Mouse (Mus musculus): ENCODE measurements around the gene Pde10a. TPM values are rescaled to one million over a fixed set of nuclear protein-coding genes. Genes with fewer than 3 reads are reported as not detected.

Pde10a gene
- polyA plus RNA-seq, 1 experiment from 2014 or later, result 21.5 TPM

GRCm38 (mm10) chr17:8528641-8529040, 3.5 kb downstream of the Pde10a start:
- no peak overlapping the region for H3K27ac ChIP-seq (replicated peaks)
- WGBS, result 81% methylated on average over 3 of the region's 3 CpGs
- H3K9ac ChIP-seq (replicated peaks), result no peak overlapping the region
- H3K4me3 ChIP-seq, result no peak overlapping the region
- H3K27me3 ChIP-seq, result peaks cover 19% of the 10 kb centered on the region
- no peaks in the 10 kb centered on the region for H3K36me3 ChIP-seq
- H3K4me1 ChIP-seq, result peaks cover 23% of the 10 kb centered on the region
- H3K4me2 ChIP-seq (replicated peaks), result no peak overlapping the region
- H3K9me3 ChIP-seq, result no peaks in the 10 kb centered on the region
- no peak for ATAC-seq (replicated peaks)

- no peak overlapping the region for H3K9ac ChIP-seq (replicated peaks)
- no peak overlapping the region for H3K4me2 ChIP-seq (replicated peaks)
- no peaks in the 10 kb centered on the region for H3K9me3 ChIP-seq
- H3K27me3 ChIP-seq, result no peaks in the 10 kb centered on the region; the same call in 1 of the 2 replicates
- WGBS, result 72% methylated on average over 4 of the region's 4 CpGs
- H3K27ac ChIP-seq (replicated peaks), result no peak overlapping the region
- ATAC-seq (replicated peaks), result no peak
- H3K4me1 ChIP-seq, result no peaks in the 10 kb centered on the region
- H3K36me3 ChIP-seq, result no peaks in the 10 kb centered on the region
- no peak overlapping the region for H3K4me3 ChIP-seq
These were observed 7.4 kb downstream of the Pde10a start for GRCm38 (mm10) chr17:8532609-8533008.

- no peak for ATAC-seq (replicated peaks)
- Histone ChIP-seq H3K4me1 (no peaks in the 10 kb centered on the region), H3K27me3 (no peaks in the 10 kb centered on the region), H3K4me3 (no peak overlapping the region), H3K36me3 (no peaks in the 10 kb centered on the region), H3K9ac (replicated peaks) (no peak overlapping the region), H3K27ac (replicated peaks) (no peak overlapping the region), H3K9me3 (no peaks in the 10 kb centered on the region), H3K4me2 (replicated peaks) (no peak overlapping the region)
- 46% methylated on average over 3 of the region's 3 CpGs for WGBS
These were observed 8.7 kb downstream of the Pde10a start for GRCm38 (mm10) chr17:8533828-8534227.

- WGBS, result 68% methylated on average over 6 of the region's 6 CpGs
- no peak overlapping the region for H3K27ac ChIP-seq (replicated peaks)
- no peaks in the 10 kb centered on the region for H3K36me3 ChIP-seq
- no peak overlapping the region for H3K4me3 ChIP-seq
- H3K4me1 ChIP-seq, result no peaks in the 10 kb centered on the region
- ATAC-seq (replicated peaks), result no peak
- H3K27me3 ChIP-seq, result no peaks in the 10 kb centered on the region
- no peaks in the 10 kb centered on the region for H3K9me3 ChIP-seq
- no peak overlapping the region for H3K4me2 ChIP-seq (replicated peaks)
- no peak overlapping the region for H3K9ac ChIP-seq (replicated peaks)
These were observed 11.3 kb downstream of the Pde10a start for GRCm38 (mm10) chr17:8536522-8536921.

- no peak for ATAC-seq (replicated peaks)
- H3K4me2 ChIP-seq (replicated peaks), result no peak overlapping the region
- no peak overlapping the region for H3K4me3 ChIP-seq
- no peaks in the 10 kb centered on the region for H3K27me3 ChIP-seq
- H3K4me1 ChIP-seq, result no peaks in the 10 kb centered on the region
- no peak overlapping the region for H3K9ac ChIP-seq (replicated peaks)
- no peak overlapping the region for H3K27ac ChIP-seq (replicated peaks)
- WGBS, result 68% methylated on average over 3 of the region's 3 CpGs
- no peaks in the 10 kb centered on the region for H3K9me3 ChIP-seq
- no peaks in the 10 kb centered on the region for H3K36me3 ChIP-seq
These were observed 12.9 kb downstream of the Pde10a start for GRCm38 (mm10) chr17:8538102-8538501.

- WGBS, result 78% methylated on average over 14 of the region's 14 CpGs
- no peak overlapping the region for H3K9ac ChIP-seq (replicated peaks)
- no peak overlapping the region for H3K4me3 ChIP-seq
- H3K4me2 ChIP-seq (replicated peaks), result no peak overlapping the region
- ATAC-seq (replicated peaks), result no peak
- no peaks in the 10 kb centered on the region for H3K9me3 ChIP-seq
- no peaks in the 10 kb centered on the region for H3K36me3 ChIP-seq
- no peaks in the 10 kb centered on the region for H3K4me1 ChIP-seq
- H3K27me3 ChIP-seq, result no peaks in the 10 kb centered on the region
- no peak overlapping the region for H3K27ac ChIP-seq (replicated peaks)
These were observed 16.9 kb downstream of the Pde10a start for GRCm38 (mm10) chr17:8541974-8542538.

GRCm38 (mm10) chr17:8546366-8546765, 21.2 kb downstream of the Pde10a start:
- Histone ChIP-seq H3K4me1 (no peaks in the 10 kb centered on the region), H3K4me3 (no peak overlapping the region), H3K9ac (replicated peaks) (no peak overlapping the region), H3K27me3 (no peaks in the 10 kb centered on the region), H3K9me3 (no peaks in the 10 kb centered on the region), H3K36me3 (no peaks in the 10 kb centered on the region), H3K27ac (replicated peaks) (no peak overlapping the region), H3K4me2 (replicated peaks) (no peak overlapping the region)
- ATAC-seq (replicated peaks), result no peak
- 87% methylated on average over 9 of the region's 9 CpGs for WGBS

GRCm38 (mm10) chr17:8548733-8549132, 23.6 kb downstream of the Pde10a start:
- H3K36me3 ChIP-seq, result no peaks in the 10 kb centered on the region
- WGBS, result 88% methylated on average over 4 of the region's 4 CpGs
- H3K9me3 ChIP-seq, result no peaks in the 10 kb centered on the region
- no peaks in the 10 kb centered on the region for H3K4me1 ChIP-seq
- no peak for ATAC-seq (replicated peaks)
- no peak overlapping the region for H3K27ac ChIP-seq (replicated peaks)
- no peak overlapping the region for H3K4me2 ChIP-seq (replicated peaks)
- no peak overlapping the region for H3K9ac ChIP-seq (replicated peaks)
- no peaks in the 10 kb centered on the region for H3K27me3 ChIP-seq
- H3K4me3 ChIP-seq, result no peak overlapping the region

GRCm38 (mm10) chr17:8551641-8552040, 26.5 kb downstream of the Pde10a start:
- Histone ChIP-seq H3K36me3 (no peaks in the 10 kb centered on the region), H3K4me1 (no peaks in the 10 kb centered on the region), H3K27me3 (no peaks in the 10 kb centered on the region), H3K4me2 (replicated peaks) (no peak overlapping the region), H3K9ac (replicated peaks) (no peak overlapping the region), H3K27ac (replicated peaks) (no peak overlapping the region), H3K4me3 (no peak overlapping the region), H3K9me3 (no peaks in the 10 kb centered on the region)
- no peak for ATAC-seq (replicated peaks)
- 69% methylated on average over 3 of the region's 3 CpGs for WGBS

- no peaks in the 10 kb centered on the region for H3K36me3 ChIP-seq
- no peak for ATAC-seq (replicated peaks)
- H3K4me1 ChIP-seq, result no peaks in the 10 kb centered on the region
- H3K9ac ChIP-seq (replicated peaks), result no peak overlapping the region
- no peak overlapping the region for H3K27ac ChIP-seq (replicated peaks)
- 82% methylated on average over 8 of the region's 8 CpGs for WGBS
- H3K9me3 ChIP-seq, result no peaks in the 10 kb centered on the region
- no peak overlapping the region for H3K4me3 ChIP-seq
- H3K4me2 ChIP-seq (replicated peaks), result no peak overlapping the region
- no peaks in the 10 kb centered on the region for H3K27me3 ChIP-seq
These were observed 27.3 kb downstream of the Pde10a start for GRCm38 (mm10) chr17:8552346-8553035.

- H3K27me3 ChIP-seq, result no peaks in the 10 kb centered on the region
- H3K27ac ChIP-seq (replicated peaks), result no peak overlapping the region
- no peak overlapping the region for H3K9ac ChIP-seq (replicated peaks)
- H3K4me3 ChIP-seq, result no peak overlapping the region
- no peaks in the 10 kb centered on the region for H3K4me1 ChIP-seq
- no peak overlapping the region for H3K4me2 ChIP-seq (replicated peaks)
- ATAC-seq (replicated peaks), result no peak
- WGBS, result 69% methylated on average over 3 of the region's 3 CpGs
- no peaks in the 10 kb centered on the region for H3K36me3 ChIP-seq
- no peaks in the 10 kb centered on the region for H3K9me3 ChIP-seq
These were observed 28.4 kb downstream of the Pde10a start for GRCm38 (mm10) chr17:8553601-8554000.

- Histone ChIP-seq H3K27ac (replicated peaks) (no peak overlapping the region), H3K36me3 (no peaks in the 10 kb centered on the region), H3K9ac (replicated peaks) (no peak overlapping the region), H3K9me3 (no peaks in the 10 kb centered on the region), H3K4me1 (no peaks in the 10 kb centered on the region), H3K4me3 (no peak overlapping the region), H3K4me2 (replicated peaks) (no peak overlapping the region), H3K27me3 (no peaks in the 10 kb centered on the region)
- no peak for ATAC-seq (replicated peaks)
- 83% methylated on average over 6 of the region's 6 CpGs for WGBS
These were observed 29.0 kb downstream of the Pde10a start for GRCm38 (mm10) chr17:8554219-8554618.

GRCm38 (mm10) chr17:8555785-8556184, 30.6 kb downstream of the Pde10a start:
- Histone ChIP-seq H3K27me3 (no peaks in the 10 kb centered on the region), H3K36me3 (no peaks in the 10 kb centered on the region), H3K4me3 (no peak overlapping the region), H3K9me3 (no peaks in the 10 kb centered on the region), H3K27ac (replicated peaks) (no peak overlapping the region), H3K4me2 (replicated peaks) (no peak overlapping the region), H3K4me1 (no peaks in the 10 kb centered on the region), H3K9ac (replicated peaks) (no peak overlapping the region)
- WGBS, result 87% methylated on average over 9 of the region's 9 CpGs
- ATAC-seq (replicated peaks), result no peak
